Mouse (Mus musculus): ENCODE data around the gene Nsdhl. TPM values are rescaled to one million over a fixed set of nuclear protein-coding genes. Genes with fewer than 3 reads are reported as not detected.

The Nsdhl gene
- polyA plus RNA-seq, 1 experiment from 2014 or later: 40.5 TPM

MicroRNAs within 50 kb of the gene (microRNA counts, 519-probe panel; counts per million panel counts)
- microRNA mmu-miR-2137: not detected

Small RNA genes lying within 50 kb of the gene (microRNA-seq; reads per million reads assigned to microRNA genes)
- gene Mir2137: 0.25 reads per million

Other genes with a start within 250 kb of the Nsdhl start
- gene Gabrq, start 93.4 kb upstream of the Nsdhl start, polyA plus RNA-seq (2014; fragmentation: Nextera tagmentation; extraction: Ambion mirVana): 0.23 and 0.27 TPM in 2 replicates
- 69.0 and 75.6 TPM in 2 replicates for gene Cetn2, start 146 bp upstream of the Nsdhl start, polyA plus RNA-seq (2014; fragmentation: Nextera tagmentation; extraction: Ambion mirVana)
- gene Zfp185, start 68.8 kb downstream of the Nsdhl start, polyA plus RNA-seq (2014; fragmentation: Nextera tagmentation; extraction: Ambion mirVana): 8.9 and 12.1 TPM in 2 replicates
- 0.09 and 0.26 TPM in 2 replicates for gene Pnma5, start 118.5 kb downstream of the Nsdhl start, polyA plus RNA-seq (2014; fragmentation: Nextera tagmentation; extraction: Ambion mirVana)
- 0.19 and 0.20 TPM in 2 replicates for gene Pnma3, start 146.2 kb downstream of the Nsdhl start, polyA plus RNA-seq (2014; fragmentation: Nextera tagmentation; extraction: Ambion mirVana)
- gene Xlr4a, start 163.9 kb downstream of the Nsdhl start, polyA plus RNA-seq (2014; fragmentation: Nextera tagmentation; extraction: Ambion mirVana): 0.70 and 1.1 TPM in 2 replicates
- 1.4 and 7.2 TPM in 2 replicates for gene Xlr3a, start 178.5 kb downstream of the Nsdhl start, polyA plus RNA-seq (2014; fragmentation: Nextera tagmentation; extraction: Ambion mirVana)
- 0.23 TPM in 1 of 2 replicates, not detected in the other for gene Gm14685, start 198.5 kb downstream of the Nsdhl start, polyA plus RNA-seq (2014; fragmentation: Nextera tagmentation; extraction: Ambion mirVana)
- gene Xlr5b, start 230.2 kb downstream of the Nsdhl start, polyA plus RNA-seq (2014; fragmentation: Nextera tagmentation; extraction: Ambion mirVana): 0.22 TPM in 1 of 2 replicates, not detected in the other
- not detected in 2 replicates for gene DXBay18, start 230.9 kb downstream of the Nsdhl start, polyA plus RNA-seq (2014; fragmentation: Nextera tagmentation; extraction: Ambion mirVana)

All from intestine, embryonic 14.5 days (tissue).